Mouse (Mus musculus) MEL (cell line): ENCODE measurements around the gene Nyap2. TPM values are rescaled to one million over a fixed set of nuclear protein-coding genes. Genes with fewer than 3 reads are reported as not detected.

ENCODE experiments used
- DNase-seq: peaks from one replicate; pipeline ENCODE4 v3.0.0; 2011; ENCODE audit warnings: low read depth, low spot score
- H3K27ac ChIP-seq: 2 replicates; pipeline ENCODE4 v1.5.1; 2012; ENCODE audit warnings: low read depth, mild to moderate bottlenecking, control low read depth, low read length, moderate library complexity; ENCODE audit not compliant: control insufficient read depth
- H3K27me3 ChIP-seq, 2 experiments: fragments of 150-350 bp in 1 of 2; sonication (generic) in 1 of 2; 2 replicates each; pipeline ENCODE4 v1.6.1; 2012; ENCODE audit warnings: low read length in 2 of 2, mild to moderate bottlenecking in 2 of 2, improper control_type of control experiment in 1 of 2, moderate library complexity in 1 of 2; ENCODE audit not compliant: insufficient read depth in 2 of 2, control insufficient read depth in 1 of 2
- H3K36me3 ChIP-seq, 2 experiments: 2 replicates each; pipeline ENCODE4 v1.6.1; 2012 to 2014; ENCODE audit warnings: low read length in 2 of 2, improper control_type of control experiment in 1 of 2, inconsistent platforms in 1 of 2, mild to moderate bottlenecking in 1 of 2; ENCODE audit not compliant: insufficient read depth in 2 of 2, control insufficient read depth in 1 of 2
- H3K4me1 ChIP-seq, 2 experiments: fragments of 150-350 bp in 1 of 2; sonication (generic) in 1 of 2; 2 replicates each; pipeline ENCODE4 v1.6.1; 2012; ENCODE audit warnings: low read length in 2 of 2, improper control_type of control experiment in 1 of 2, mild to moderate bottlenecking in 1 of 2; ENCODE audit not compliant: insufficient read depth in 2 of 2, control insufficient read depth in 1 of 2
- H3K4me3 ChIP-seq, 2 experiments: fragments of 150-350 bp in 1 of 2; sonication (generic) in 1 of 2; 2 replicates each; pipeline ENCODE4 v1.5.1; 2012; ENCODE audit warnings: low read depth in 2 of 2, low read length in 2 of 2, mild to moderate bottlenecking in 2 of 2, moderate library complexity in 2 of 2, control low read depth in 1 of 2, improper control_type of control experiment in 1 of 2; ENCODE audit not compliant: control insufficient read depth in 1 of 2, insufficient read depth in 1 of 2
- H3K79me2 ChIP-seq: 2 replicates; pipeline ENCODE4 v1.6.1; 2012; ENCODE audit warnings: mild to moderate bottlenecking, low read length, moderate library complexity; ENCODE audit not compliant: control insufficient read depth, poor library complexity, insufficient read depth
- H3K9ac ChIP-seq: 2 replicates; pipeline ENCODE4 v1.6.1; 2012; ENCODE audit warnings: low read depth, mild to moderate bottlenecking, control low read depth, low read length, moderate library complexity; ENCODE audit not compliant: control insufficient read depth, poor library complexity, severe bottlenecking
- H3K9me3 ChIP-seq: fragments of 150-350 bp; sonication (generic); replicated peaks from 2 replicates; pipeline ENCODE4 v1.6.1; 2012; ENCODE audit warnings: mild to moderate bottlenecking, low read length, improper control_type of control experiment, moderate library complexity; ENCODE audit not compliant: insufficient read depth
- BHLHE40 ChIP-seq: IDR thresholded peaks from 2 replicates; pipeline ENCODE4 v1.6.1; 2012; ENCODE audit warnings: low read depth, mild to moderate bottlenecking, inconsistent platforms, low read length, improper control_type of control experiment, borderline replicate concordance
- EP300 ChIP-seq, 2 experiments: IDR thresholded peaks; 2 replicates each; pipeline ENCODE4 v1.6.1; 2011; ENCODE audit warnings: improper control_type of control experiment in 2 of 2, low read length in 2 of 2, low read depth in 1 of 2, mild to moderate bottlenecking in 1 of 2
- ETS1 ChIP-seq: IDR thresholded peaks from 2 replicates; pipeline ENCODE4 v1.6.1; 2012; ENCODE audit warnings: low read depth, mild to moderate bottlenecking, inconsistent platforms, low read length, improper control_type of control experiment, moderate library complexity
- HCFC1 ChIP-seq: IDR thresholded peaks from 2 replicates; pipeline ENCODE4 v1.6.1; 2012; ENCODE audit warnings: low read depth, mild to moderate bottlenecking, inconsistent platforms, low read length, improper control_type of control experiment, moderate library complexity
- KAT2A ChIP-seq: conservative IDR thresholded peaks from 2 replicates; pipeline ENCODE4 v1.6.1; 2012; ENCODE audit warnings: low read depth, low read length, improper control_type of control experiment, inconsistent platforms
- POLR2AphosphoS2 ChIP-seq: IDR thresholded peaks from 2 replicates; pipeline ENCODE4 v1.6.1; 2011; ENCODE audit warnings: low read length, improper control_type of control experiment
- RAD21 ChIP-seq: IDR thresholded peaks from 2 replicates; pipeline ENCODE4 v1.6.1; 2011; ENCODE audit warnings: mild to moderate bottlenecking, low read depth, low read length, improper control_type of control experiment
- RCOR1 ChIP-seq: IDR thresholded peaks from 2 replicates; pipeline ENCODE4 v1.6.1; 2012; ENCODE audit warnings: low read depth, mild to moderate bottlenecking, inconsistent platforms, low read length, improper control_type of control experiment
- TBP ChIP-seq: IDR thresholded peaks from 2 replicates; pipeline ENCODE4 v1.8.0; 2011; ENCODE audit warnings: low read depth, low read length, improper control_type of control experiment
- TCF12 ChIP-seq: IDR thresholded peaks from 2 replicates; pipeline ENCODE4 v1.6.1; 2014; ENCODE audit warnings: low read depth, mild to moderate bottlenecking, inconsistent platforms, low read length, improper control_type of control experiment, moderate library complexity
- UBTF ChIP-seq: IDR thresholded peaks from 2 replicates; pipeline ENCODE4 v1.6.1; 2012; ENCODE audit warnings: low read depth, mild to moderate bottlenecking, inconsistent platforms, low read length, improper control_type of control experiment, moderate library complexity, borderline replicate concordance; ENCODE audit not compliant: insufficient read depth
- USF1 ChIP-seq: IDR thresholded peaks from 2 replicates; pipeline ENCODE4 v1.6.1; 2014; ENCODE audit warnings: low read depth, mild to moderate bottlenecking, inconsistent platforms, low read length, improper control_type of control experiment, moderate library complexity
- ZC3H11A ChIP-seq: IDR thresholded peaks from 2 replicates; pipeline ENCODE4 v1.6.1; 2012; ENCODE audit warnings: low read depth, mild to moderate bottlenecking, inconsistent platforms, low read length, improper control_type of control experiment
- ZKSCAN1 ChIP-seq: IDR thresholded peaks from 2 replicates; pipeline ENCODE4 v1.6.1; 2012; ENCODE audit warnings: low read depth, mild to moderate bottlenecking, inconsistent platforms, low read length, improper control_type of control experiment, moderate library complexity
- ZMIZ1 ChIP-seq: IDR thresholded peaks from 2 replicates; pipeline ENCODE4 v1.6.1; 2012; ENCODE audit warnings: low read depth, mild to moderate bottlenecking, inconsistent platforms, low read length, improper control_type of control experiment, moderate library complexity
- ZNF384 ChIP-seq: IDR thresholded peaks from 2 replicates; pipeline ENCODE4 v1.6.1; 2012; ENCODE audit warnings: low read depth, mild to moderate bottlenecking, inconsistent platforms, low read length, improper control_type of control experiment
- polyA plus RNA-seq, 2 experiments: library from polyadenylated mRNA; stranded (reverse) in 1 of 2; unstranded in 1 of 2; fragments of >175 nt in 1 of 2; fragments of >200 nt in 1 of 2; gene quantifications; 2 replicates each; pipeline versions ENCODE4 v1.2.1 to v1.2.4; 2012; ENCODE audit warnings: low replicate concordance in 2 of 2, low read depth in 1 of 2; ENCODE audit not compliant: insufficient read length in 2 of 2, insufficient read depth in 1 of 2, missing spikeins in 1 of 2
- total RNA-seq: library from RNA; depleted of rRNA; stranded (reverse); fragments of 300-350 nt; gene quantifications from 2 replicates; pipeline ENCODE4 v1.2.3, GENCODE M21; 2012

Gene Nyap2
- total and polyA plus RNA-seq, 3 experiments = not detected

DNA sequence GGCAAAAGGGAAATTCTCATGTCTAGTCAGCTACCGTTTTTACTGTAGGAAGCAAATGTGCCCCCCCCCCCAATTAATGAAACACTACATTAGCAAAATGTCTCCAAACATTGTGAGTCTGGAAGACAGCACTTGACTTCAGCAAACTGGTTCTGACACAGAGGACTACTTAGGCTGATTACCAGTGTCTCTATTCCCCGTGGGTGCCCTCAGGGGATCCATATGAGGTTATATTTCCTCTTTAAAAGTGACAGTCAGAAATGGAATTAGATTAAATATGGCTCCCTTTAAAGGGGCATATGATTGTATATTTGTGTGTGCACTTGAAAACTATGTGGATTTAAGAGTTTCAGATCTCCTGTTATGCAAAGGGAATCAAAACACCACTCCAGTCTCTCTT lies 15.3 kb downstream of the Nyap2 start:
- Histone ChIP-seq H3K9ac (no peak overlapping the region), H3K27ac (no peak overlapping the region), H3K36me3 (no peaks in the 10 kb centered on the region), H3K79me2 (no peaks in the 10 kb centered on the region), H3K4me3 (no peak overlapping the region), H3K4me1 (no peaks in the 10 kb centered on the region), H3K9me3 (no peaks in the 10 kb centered on the region), H3K27me3 (no peaks in the 10 kb centered on the region; a peak in 1 of 4 replicates)
- DNase-seq = no peak
- TF ChIP-seq ZNF384 (no peak), ZKSCAN1 (no peak), ETS1 (no peak), ZMIZ1 (no peak), TBP (no peak), HCFC1 (no peak), POLR2AphosphoS2 (no peak), TCF12 (no peak), RAD21 (no peak), EP300 (IDR thresholded peaks at IDR 0.05; ENCODE audit: low read depth in 1 of 2, low read length in 2 of 2) (no peak), UBTF (no peak)

DNA sequence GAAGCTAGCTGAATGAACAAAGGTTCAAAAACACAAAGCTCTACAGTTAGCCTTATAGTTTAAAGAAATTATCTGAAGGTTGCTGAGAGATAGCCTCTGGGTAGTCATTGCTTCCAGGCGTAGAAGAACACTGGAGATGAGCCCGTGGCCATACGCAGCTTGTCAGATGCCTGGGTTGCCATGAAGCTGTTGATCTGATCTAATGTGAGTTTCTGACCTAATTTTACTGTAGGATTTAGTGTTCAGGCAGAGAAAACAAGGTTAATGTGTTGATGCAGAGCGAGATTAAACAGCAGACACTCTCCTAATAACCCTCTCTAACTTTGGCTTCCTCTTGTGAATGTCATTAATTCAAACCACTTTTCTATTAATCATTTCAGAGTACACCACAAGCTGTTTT lies 16.1 kb downstream of the Nyap2 start:
- Histone ChIP-seq H3K4me3 (no peak overlapping the region), H3K27me3 (no peaks in the 10 kb centered on the region; a peak in 1 of 4 replicates), H3K79me2 (no peaks in the 10 kb centered on the region), H3K9ac (no peak overlapping the region), H3K9me3 (no peaks in the 10 kb centered on the region), H3K27ac (no peak overlapping the region), H3K4me1 (no peaks in the 10 kb centered on the region), H3K36me3 (no peaks in the 10 kb centered on the region)
- no peak for DNase-seq
- TF ChIP-seq ZMIZ1 = no peak

DNA sequence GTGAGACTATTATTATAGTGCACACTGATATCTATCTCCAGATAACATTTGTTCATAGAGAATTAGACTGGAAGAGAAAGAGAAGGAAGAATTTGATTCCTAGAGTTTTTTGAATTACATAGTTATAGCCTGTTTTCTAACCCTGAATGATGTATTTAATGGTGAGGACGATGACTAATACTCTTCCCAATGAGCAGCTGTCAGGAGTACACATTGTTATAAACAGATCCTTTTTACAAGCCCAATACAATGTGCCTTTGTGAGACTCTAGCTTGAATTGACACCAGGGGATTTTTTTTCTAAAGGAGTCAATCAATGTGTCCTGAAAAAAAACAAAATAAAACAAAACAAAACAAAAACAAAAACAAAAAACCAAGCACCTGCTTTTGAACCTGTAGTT lies 22.2 kb downstream of the Nyap2 start:
- Histone ChIP-seq H3K36me3 (no peaks in the 10 kb centered on the region), H3K4me1 (no peaks in the 10 kb centered on the region), H3K9ac (no peak overlapping the region), H3K9me3 (no peaks in the 10 kb centered on the region), H3K27ac (no peak overlapping the region), H3K4me3 (no peak overlapping the region), H3K27me3 (no peaks in the 10 kb centered on the region; a peak in 1 of 4 replicates), H3K79me2 (no peaks in the 10 kb centered on the region)
- DNase-seq = no peak
- TF ChIP-seq ZNF384 (no peak), ZC3H11A (no peak), KAT2A (no peak), RCOR1 (no peak), BHLHE40 (no peak), USF1 (no peak)
